Mouse (Mus musculus): ENCODE results near the gene Slc6a20b. TPM values are rescaled to one million over a fixed set of nuclear protein-coding genes. Genes with fewer than 3 reads are reported as not detected.

The Slc6a20b gene
- polyA plus RNA-seq, 1 experiment = 0.20 TPM

DNA sequence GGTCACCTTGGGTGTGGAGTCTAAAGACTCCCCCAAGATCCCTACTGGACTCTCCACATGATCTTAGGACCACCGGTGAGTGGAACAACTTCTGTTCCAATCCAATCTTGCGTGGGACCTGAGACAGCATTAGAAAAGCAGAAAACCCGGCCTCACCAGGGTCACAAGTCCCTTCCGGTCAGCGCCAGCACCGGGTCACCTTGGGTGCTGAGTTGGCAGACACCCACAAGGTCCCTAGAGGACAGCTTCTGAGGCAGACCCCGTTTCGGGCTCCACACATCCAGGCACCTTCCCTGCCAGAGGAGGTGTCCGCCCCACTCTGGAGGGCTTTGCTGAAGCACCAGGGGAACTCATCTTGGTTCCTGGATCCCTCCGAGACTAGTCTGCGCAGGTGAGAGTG, 6.5 kb downstream of the Slc6a20b start:
- Histone ChIP-seq H3K4me1 (ENCODE audit: control insufficient read depth, insufficient read depth, insufficient read length, low read length) (no peaks in the 10 kb centered on the region), H3K27ac (replicated peaks; ENCODE audit: low read depth, low read length) (no peak overlapping the region), H3K4me3 (ENCODE audit: insufficient read depth, low read depth, low read length) (no peak overlapping the region)

DNA sequence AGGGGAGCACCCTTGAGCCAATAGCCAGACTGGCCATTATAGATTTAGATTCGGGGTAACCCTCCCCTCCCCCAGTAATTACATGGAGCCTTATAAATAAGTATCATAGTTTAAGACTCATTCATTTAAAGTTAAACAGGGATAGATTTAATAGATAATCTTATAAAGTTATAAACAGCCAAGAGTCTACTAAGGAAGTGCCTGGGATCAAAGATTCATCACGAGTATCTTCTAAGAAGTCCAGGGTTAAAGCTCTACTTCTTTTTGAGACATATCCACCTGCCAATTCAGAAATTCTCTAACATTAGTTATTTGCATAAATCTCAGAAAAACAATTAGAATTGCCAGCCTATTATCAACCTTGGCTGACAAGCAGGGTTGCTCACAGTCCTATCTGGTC, 7.6 kb downstream of the Slc6a20b start:
- H3K27ac ChIP-seq (replicated peaks; ENCODE audit: low read depth, low read length) = no peak overlapping the region
- H3K4me1 ChIP-seq (ENCODE audit: control insufficient read depth, insufficient read depth, insufficient read length, low read length) = no peaks in the 10 kb centered on the region
- no peak overlapping the region for H3K4me3 ChIP-seq (ENCODE audit: insufficient read depth, low read depth, low read length)

DNA sequence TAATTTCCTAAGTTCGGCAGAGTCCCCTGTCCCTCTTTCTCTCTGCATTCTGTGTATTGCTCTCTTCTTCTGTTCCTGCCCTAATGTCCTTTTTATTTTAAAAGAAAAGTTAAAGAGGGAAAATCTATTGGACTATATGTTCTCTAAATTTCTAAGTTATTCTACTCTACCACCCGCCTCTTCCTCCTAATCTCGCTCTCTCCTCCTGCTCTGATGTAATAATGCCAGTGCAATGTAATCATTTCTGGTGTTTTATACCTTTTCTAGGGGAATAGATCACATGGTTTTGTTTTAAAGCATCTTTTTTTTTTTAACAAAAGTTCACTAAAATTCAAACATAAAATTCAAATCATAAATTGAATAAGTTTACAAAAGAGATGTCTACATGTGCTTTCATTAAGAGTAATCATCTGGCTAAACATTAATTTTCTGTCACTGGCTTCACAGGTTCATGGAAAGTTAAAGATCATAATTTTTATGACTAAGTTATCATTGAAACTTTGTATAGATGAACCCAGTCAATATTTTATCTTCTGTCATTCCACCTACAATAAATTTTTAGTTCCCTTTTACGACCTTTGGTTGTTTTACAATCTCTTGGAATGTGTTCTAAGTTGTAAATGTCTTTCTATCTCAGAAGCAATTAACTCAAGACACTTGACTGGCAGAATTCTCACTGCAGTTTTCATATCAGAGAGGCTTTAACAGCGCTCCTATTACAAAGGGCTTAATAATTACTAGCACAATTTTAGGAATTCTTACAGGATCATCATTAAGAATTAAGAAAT, 11.9 kb downstream of the Slc6a20b start:
- H3K27ac ChIP-seq (replicated peaks; ENCODE audit: low read depth, low read length) = no peak overlapping the region
- no peaks in the 10 kb centered on the region for H3K4me1 ChIP-seq (ENCODE audit: control insufficient read depth, insufficient read depth, insufficient read length, low read length)
- no peak overlapping the region for H3K4me3 ChIP-seq (ENCODE audit: insufficient read depth, low read depth, low read length)

DNA sequence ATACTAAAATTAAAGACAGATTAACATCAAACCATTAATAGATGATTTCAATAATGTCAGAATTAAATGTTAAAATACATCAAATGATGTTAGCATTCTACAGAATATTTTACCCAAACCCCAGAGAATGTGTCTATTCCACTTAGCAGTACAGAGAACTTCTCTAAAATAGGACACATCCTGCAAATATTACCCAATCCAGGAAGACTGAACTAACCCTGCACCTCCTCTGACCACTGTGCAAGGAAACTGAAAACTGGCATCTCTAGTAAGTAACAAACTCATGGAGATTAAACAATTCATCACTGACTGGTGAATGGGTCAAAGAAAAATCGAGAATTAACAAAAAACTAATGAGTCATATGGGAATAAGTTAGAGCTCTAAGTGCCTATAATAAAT, 30.8 kb downstream of the Slc6a20b start:
- Histone ChIP-seq H3K27ac (replicated peaks; ENCODE audit: low read depth, low read length) (no peak overlapping the region), H3K4me1 (ENCODE audit: control insufficient read depth, insufficient read depth, insufficient read length, low read length) (no peaks in the 10 kb centered on the region), H3K4me3 (ENCODE audit: insufficient read depth, low read depth, low read length) (no peak overlapping the region)

DNA sequence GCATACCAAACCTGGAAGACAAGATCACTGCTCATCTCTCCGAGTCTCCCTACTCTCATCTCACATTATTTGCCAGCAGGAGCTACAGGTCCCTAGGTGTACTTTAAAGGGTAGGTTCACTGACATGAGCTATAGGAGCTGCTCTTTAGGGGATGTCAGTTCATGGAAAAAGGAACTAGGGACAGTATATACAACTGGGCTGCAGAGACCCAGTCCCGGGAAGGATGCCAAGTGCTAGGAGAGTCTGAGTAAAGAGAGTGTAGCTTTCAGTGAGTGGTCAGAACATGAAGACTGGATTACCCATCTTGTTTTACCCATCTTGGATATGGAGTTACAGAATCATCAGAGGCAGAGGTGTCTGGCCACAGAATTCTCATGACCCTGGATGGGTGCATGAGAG, 35.0 kb downstream of the Slc6a20b start:
- Histone ChIP-seq H3K4me1 (ENCODE audit: control insufficient read depth, insufficient read depth, insufficient read length, low read length) (no peaks in the 10 kb centered on the region), H3K4me3 (ENCODE audit: insufficient read depth, low read depth, low read length) (no peak overlapping the region), H3K27ac (replicated peaks; ENCODE audit: low read depth, low read length) (no peak overlapping the region)

DNA sequence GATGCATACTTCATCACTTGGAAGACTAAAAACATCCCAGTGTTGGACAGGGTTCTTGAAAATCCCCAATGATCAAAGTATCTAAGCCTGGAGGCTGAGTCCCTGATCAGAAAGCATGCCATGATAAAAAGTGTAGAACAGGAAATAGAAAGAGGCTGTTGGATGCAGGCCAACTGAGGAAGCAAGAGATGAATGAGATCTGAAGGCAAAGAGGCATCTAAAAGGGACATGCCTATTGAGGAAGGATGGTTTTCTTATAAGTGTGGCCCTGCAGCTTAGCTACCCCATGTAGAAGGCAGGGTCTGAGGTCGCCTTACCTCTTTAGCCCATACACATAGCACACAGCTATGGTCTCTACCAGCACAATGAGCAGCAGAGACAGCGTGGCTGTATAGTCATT, 35.5 kb downstream of the Slc6a20b start:
- Histone ChIP-seq H3K4me3 (ENCODE audit: insufficient read depth, low read depth, low read length) (no peak overlapping the region), H3K27ac (replicated peaks; ENCODE audit: low read depth, low read length) (no peak overlapping the region), H3K4me1 (ENCODE audit: control insufficient read depth, insufficient read depth, insufficient read length, low read length) (no peaks in the 10 kb centered on the region)

DNA sequence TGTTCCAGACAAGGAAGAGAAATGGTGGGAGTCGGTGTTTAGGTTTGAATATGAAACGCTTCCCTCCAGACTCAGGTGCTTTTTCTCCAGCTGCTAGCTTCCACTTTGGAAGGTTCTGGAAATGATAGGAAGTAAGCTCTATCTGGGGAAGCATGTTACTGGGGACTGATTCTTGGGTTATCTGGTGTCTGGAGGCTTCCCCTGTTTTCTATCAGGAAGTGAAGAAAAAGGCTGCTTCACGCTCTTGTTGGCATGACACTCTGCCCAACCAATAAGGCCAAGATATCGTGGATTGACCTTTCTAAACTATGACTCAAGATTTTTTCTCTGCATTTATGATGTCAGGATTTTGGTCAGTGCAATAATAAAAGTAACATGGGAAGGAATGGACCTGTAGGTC, 37.2 kb downstream of the Slc6a20b start:
- H3K27ac ChIP-seq (replicated peaks; ENCODE audit: low read depth, low read length) = no peak overlapping the region

DNA sequence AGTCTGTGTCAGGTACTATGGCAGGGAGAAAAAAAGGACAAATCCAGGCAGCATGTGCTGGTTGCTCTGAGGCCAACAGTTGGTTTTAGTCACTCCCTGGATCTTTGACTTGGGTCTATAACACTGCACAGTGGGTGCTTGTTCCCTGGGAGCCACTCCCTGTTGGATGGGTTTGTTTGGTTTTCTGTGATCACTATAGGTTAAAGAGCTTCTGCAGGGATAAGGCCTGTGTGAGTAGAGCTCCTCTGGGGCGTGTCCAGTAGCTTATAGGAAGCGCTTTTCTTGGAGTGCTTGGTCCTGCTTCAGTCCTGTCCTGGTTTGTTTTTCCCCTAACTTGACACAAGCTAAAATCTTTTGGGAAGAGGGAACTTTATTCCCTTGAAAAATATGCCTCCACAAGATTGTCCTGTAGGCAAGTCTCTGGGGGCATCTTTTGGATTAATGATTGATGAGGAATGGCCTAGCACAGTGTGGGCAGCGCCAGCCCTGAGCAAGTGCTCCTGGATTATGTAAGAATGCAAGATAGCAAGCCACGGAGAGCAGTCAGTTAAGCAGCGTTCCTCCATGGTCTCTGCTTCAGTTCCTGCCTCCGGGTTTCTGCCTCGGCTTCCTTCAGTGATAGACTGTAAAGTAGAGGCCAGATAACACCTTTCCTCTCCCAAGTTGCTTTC, 43.0 kb downstream of the Slc6a20b start:
- no peaks in the 10 kb centered on the region for H3K4me1 ChIP-seq (ENCODE audit: control insufficient read depth, insufficient read depth, insufficient read length, low read length)
- H3K27ac ChIP-seq (replicated peaks; ENCODE audit: low read depth, low read length) = no peak overlapping the region
- no peak overlapping the region for H3K4me3 ChIP-seq (ENCODE audit: insufficient read depth, low read depth, low read length)

More for the DNA sequence above, 37.2 kb downstream of the Slc6a20b start:
- Histone ChIP-seq H3K4me1 (ENCODE audit: control insufficient read depth, insufficient read depth, insufficient read length, low read length) (no peaks in the 10 kb centered on the region), H3K4me3 (ENCODE audit: insufficient read depth, low read depth, low read length) (no peak overlapping the region)

DNA sequence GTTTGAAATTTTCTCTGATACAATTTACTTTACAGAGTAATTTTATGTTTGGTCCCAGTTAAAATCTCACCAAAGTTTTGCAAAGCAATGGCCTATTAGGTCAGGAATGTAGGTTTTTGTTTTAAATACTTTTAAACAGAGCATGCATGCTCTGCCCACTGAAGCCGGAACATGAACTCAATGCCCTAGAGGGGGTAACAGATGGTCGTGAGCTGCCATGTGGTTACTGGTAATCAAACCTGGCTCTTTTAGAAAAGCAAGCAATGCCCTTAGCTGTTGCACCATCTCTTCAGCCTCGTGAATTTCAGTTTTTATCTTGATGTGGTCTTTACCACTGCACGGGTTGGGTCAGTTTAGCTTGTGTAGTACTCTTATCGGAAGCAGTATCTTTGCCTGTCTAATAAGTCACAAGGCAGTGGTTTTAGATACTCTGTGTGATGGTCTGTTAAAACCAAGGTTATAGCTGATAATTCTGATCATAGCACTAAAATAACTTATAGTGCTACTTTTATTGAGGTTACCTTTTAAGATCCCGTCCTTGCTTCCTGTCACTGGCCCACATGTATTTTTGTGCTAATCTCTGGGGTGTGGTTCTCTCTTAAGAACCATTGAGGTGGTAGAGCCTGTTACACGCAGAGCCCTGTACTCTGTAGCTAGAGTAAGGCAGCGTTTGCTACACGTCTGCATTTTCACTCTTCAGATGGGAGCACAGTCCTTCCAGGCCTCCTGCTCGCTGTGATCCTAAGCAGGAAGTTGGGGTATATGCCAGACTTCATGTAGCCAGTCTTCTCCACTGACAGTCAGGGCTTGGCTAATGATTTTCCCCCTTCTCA, 54.8 kb downstream of the Slc6a20b start:
- H3K27ac ChIP-seq (replicated peaks; ENCODE audit: low read depth, low read length) = no peak overlapping the region
- H3K4me3 ChIP-seq (ENCODE audit: insufficient read depth, low read depth, low read length) = no peak overlapping the region
- no peaks in the 10 kb centered on the region for H3K4me1 ChIP-seq (ENCODE audit: control insufficient read depth, insufficient read depth, insufficient read length, low read length)

DNA sequence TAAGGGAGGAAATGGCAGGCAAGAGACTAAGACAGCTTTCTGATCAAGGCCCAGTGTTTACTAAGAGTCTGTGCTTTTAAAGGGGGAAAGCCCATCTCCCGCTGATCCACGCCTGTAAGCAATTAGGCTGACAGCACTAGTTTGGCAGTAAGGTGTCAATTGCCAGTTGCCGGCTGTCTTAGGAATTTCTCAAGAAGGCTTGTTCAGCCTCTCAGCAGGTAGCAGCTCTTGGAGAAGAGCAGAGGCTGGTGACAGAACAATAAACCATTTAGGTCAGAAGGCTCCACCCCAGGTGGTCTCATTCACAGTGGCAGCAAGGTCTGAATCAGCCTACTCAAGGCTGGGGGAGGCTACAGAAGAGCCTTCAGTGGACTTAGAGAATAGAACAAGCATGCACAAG, 77.8 kb downstream of the Slc6a20b start:
- no peak overlapping the region for H3K27ac ChIP-seq (replicated peaks; ENCODE audit: low read depth, low read length)
- no peak overlapping the region for H3K4me3 ChIP-seq (ENCODE audit: insufficient read depth, low read depth, low read length)
- H3K4me1 ChIP-seq (ENCODE audit: control insufficient read depth, insufficient read depth, insufficient read length, low read length) = no peaks in the 10 kb centered on the region

Other genes starting within 250 kb of the Slc6a20b start
- gene Limd1, start 153.9 kb downstream of the Slc6a20b start, polyA plus RNA-seq (2012; ENCODE audit: insufficient read depth, insufficient read length, missing spikeins) = 14.0 and 22.4 TPM in 2 replicates
- gene Sacm1l, start 102.8 kb downstream of the Slc6a20b start, polyA plus RNA-seq (2012; ENCODE audit: insufficient read depth, insufficient read length, missing spikeins) = 67.2 and 80.7 TPM in 2 replicates
- not detected in 2 replicates for gene Ccr9, start 45.9 kb upstream of the Slc6a20b start, polyA plus RNA-seq (2012; ENCODE audit: insufficient read depth, insufficient read length, missing spikeins)
- not detected in 2 replicates for gene Slc6a20a, start 46.3 kb upstream of the Slc6a20b start, polyA plus RNA-seq (2012; ENCODE audit: insufficient read depth, insufficient read length, missing spikeins)
- 28.3 and 28.4 TPM in 2 replicates for gene Lztfl1, start 85.1 kb upstream of the Slc6a20b start, polyA plus RNA-seq (2012; ENCODE audit: insufficient read depth, insufficient read length, missing spikeins)
- gene Cxcr6, start 173.9 kb upstream of the Slc6a20b start, polyA plus RNA-seq (2012; ENCODE audit: insufficient read depth, insufficient read length, missing spikeins) = not detected in 2 replicates
- 26.3 and 35.7 TPM in 2 replicates for gene Fyco1, start 219.3 kb upstream of the Slc6a20b start, polyA plus RNA-seq (2012; ENCODE audit: insufficient read depth, insufficient read length, missing spikeins)
- gene Xcr1, start 229.5 kb upstream of the Slc6a20b start, polyA plus RNA-seq (2012; ENCODE audit: insufficient read depth, insufficient read length, missing spikeins) = 0.33 TPM in 1 of 2 replicates, not detected in the other

All from brown adipose tissue, adult 24 weeks (tissue).